Mouse (Mus musculus): ENCODE data around the gene Olfr1377. TPM values are rescaled to one million over a fixed set of nuclear protein-coding genes. Genes with fewer than 3 reads are reported as not detected.

The Olfr1377 gene
- polyA plus RNA-seq (2012; rRNA removed), result not detected in 2 replicates

DNA sequence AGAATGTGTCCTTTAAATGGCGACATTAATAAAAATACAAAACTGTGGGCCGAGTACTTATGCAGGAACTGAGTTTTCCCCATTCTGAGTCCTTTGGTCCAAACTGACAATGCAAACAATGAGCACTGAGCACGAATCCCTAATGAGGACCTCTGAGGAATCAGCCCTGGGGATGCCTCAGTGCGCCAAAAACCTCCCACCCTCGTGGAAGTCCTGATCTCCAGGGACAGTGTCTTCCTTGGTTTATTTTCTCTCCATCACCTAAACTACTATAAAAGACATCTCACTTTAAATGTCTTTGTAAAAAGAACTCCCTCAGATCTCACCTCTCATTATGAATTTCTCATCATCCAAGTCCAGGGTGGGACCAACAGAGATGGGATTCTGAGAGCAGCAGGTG is at the start of gene Olfr1377:
Gene Olfr1377, plus strand, starts transcription at position 301 of the 400 bp plus-strand sequence.
- Histone ChIP-seq H3K36me3 (ENCODE audit: control insufficient read depth, insufficient read depth, low read length) (no peaks in the 10 kb centered on the region), H3K4me3 (ENCODE audit: insufficient read depth, low read depth, low read length) (no peak within 1 kb of the TSS), H3K27ac (ENCODE audit: insufficient read depth, low read depth, low read length) (no peak within 1 kb of the TSS), H3K4me1 (ENCODE audit: control insufficient read depth, insufficient read depth, low read length) (no peaks in the 10 kb centered on the region), H3K27me3 (replicated peaks; ENCODE audit: control insufficient read depth, insufficient read depth, low read length) (no peaks in the 10 kb centered on the region)
- DNase-seq, result no peak
- WGBS, result 68% methylated on average over 5 of the region's 5 CpGs
- TF ChIP-seq POLR2A (IDR thresholded peaks at IDR 0.05; ENCODE audit: low read depth, low read length) (no peak), CTCF (conservative IDR thresholded peaks at IDR 0.05; ENCODE audit: insufficient read depth, insufficient read length, low read depth, low read length) (no peak)

- 50% methylated on average over 1 of the region's 1 CpGs for WGBS
- no peak for DNase-seq
- Histone ChIP-seq H3K4me1 (ENCODE audit: control insufficient read depth, insufficient read depth, low read length) (no peaks in the 10 kb centered on the region), H3K27ac (ENCODE audit: insufficient read depth, low read depth, low read length) (no peak overlapping the region), H3K27me3 (replicated peaks; ENCODE audit: control insufficient read depth, insufficient read depth, low read length) (no peaks in the 10 kb centered on the region), H3K4me3 (ENCODE audit: insufficient read depth, low read depth, low read length) (no peak overlapping the region), H3K36me3 (ENCODE audit: control insufficient read depth, insufficient read depth, low read length) (no peaks in the 10 kb centered on the region)
- TF ChIP-seq CTCF (conservative IDR thresholded peaks at IDR 0.05; ENCODE audit: insufficient read depth, insufficient read length, low read depth, low read length) (no peak), POLR2A (IDR thresholded peaks at IDR 0.05; ENCODE audit: low read depth, low read length) (no peak)
Measured at GRCm38 (mm10) chr11:50932040-50932439, 49.7 kb upstream of the Olfr1377 start.

DNA sequence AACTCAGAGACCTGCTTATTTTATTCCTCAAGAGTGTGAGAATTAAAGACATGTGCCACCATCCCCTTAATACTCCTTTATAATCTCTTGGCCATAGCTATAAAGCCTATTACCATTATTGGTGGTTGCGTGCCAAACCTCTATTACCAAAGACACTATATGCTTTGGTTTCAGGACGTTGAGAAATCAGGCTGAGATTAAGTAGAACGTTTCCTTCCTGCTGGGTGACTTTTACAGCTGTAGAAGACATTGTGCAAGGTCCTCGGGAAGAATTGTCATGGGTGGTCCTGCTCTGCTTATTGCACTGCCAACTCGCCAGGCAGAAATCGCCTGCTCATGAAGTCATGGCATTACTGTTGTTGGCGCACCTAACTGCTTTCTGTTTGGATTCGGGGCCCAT is 43.3 kb upstream of the Olfr1377 start:
- no peak for TF ChIP-seq CTCF (conservative IDR thresholded peaks at IDR 0.05; ENCODE audit: insufficient read depth, insufficient read length, low read depth, low read length)
- TF ChIP-seq POLR2A (IDR thresholded peaks at IDR 0.05; ENCODE audit: low read depth, low read length), result no peak
- Histone ChIP-seq H3K4me1 (ENCODE audit: control insufficient read depth, insufficient read depth, low read length) (no peaks in the 10 kb centered on the region), H3K36me3 (ENCODE audit: control insufficient read depth, insufficient read depth, low read length) (no peaks in the 10 kb centered on the region), H3K27ac (ENCODE audit: insufficient read depth, low read depth, low read length) (no peak overlapping the region), H3K4me3 (ENCODE audit: insufficient read depth, low read depth, low read length) (no peak overlapping the region), H3K27me3 (replicated peaks; ENCODE audit: control insufficient read depth, insufficient read depth, low read length) (no peaks in the 10 kb centered on the region)
- DNase-seq, result no peak
- 75% methylated on average over 8 of the region's 8 CpGs for WGBS

GRCm38 (mm10) chr11:50939621-50940366 is 42.0 kb upstream of the Olfr1377 start:
- peak; percentile 43 for DNase-seq
- 33% methylated on average over 14 of the region's 14 CpGs for WGBS
- TF ChIP-seq CTCF (conservative IDR thresholded peaks at IDR 0.05; ENCODE audit: insufficient read depth, insufficient read length, low read depth, low read length), result peak; percentile 89
- no peak for TF ChIP-seq POLR2A (IDR thresholded peaks at IDR 0.05; ENCODE audit: low read depth, low read length)
- Histone ChIP-seq H3K4me3 (ENCODE audit: insufficient read depth, low read depth, low read length) (no peak overlapping the region), H3K27me3 (replicated peaks; ENCODE audit: control insufficient read depth, insufficient read depth, low read length) (no peaks in the 10 kb centered on the region), H3K36me3 (ENCODE audit: control insufficient read depth, insufficient read depth, low read length) (no peaks in the 10 kb centered on the region), H3K4me1 (ENCODE audit: control insufficient read depth, insufficient read depth, low read length) (no peaks in the 10 kb centered on the region), H3K27ac (ENCODE audit: insufficient read depth, low read depth, low read length) (no peak overlapping the region)

DNA sequence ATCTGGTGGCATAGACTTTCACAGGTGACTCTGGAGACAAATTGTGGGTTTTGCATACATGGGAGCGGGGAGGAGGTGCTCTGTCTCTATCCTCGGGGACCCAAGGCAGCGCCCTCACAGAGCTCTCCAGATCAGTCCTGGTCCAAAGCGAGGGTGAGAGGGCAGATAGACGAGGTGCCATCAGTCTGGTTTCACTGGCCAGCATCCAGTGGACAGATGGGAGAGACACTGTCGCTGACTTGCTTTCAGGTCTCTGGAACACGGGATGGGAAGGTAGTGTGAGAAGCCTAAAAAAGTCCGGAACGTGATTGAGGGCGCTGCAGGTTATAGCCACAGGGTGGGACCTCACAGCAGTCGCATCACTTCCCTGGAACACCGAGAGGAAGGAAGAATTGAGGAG is 39.4 kb upstream of the Olfr1377 start:
- Histone ChIP-seq H3K36me3 (ENCODE audit: control insufficient read depth, insufficient read depth, low read length) (no peaks in the 10 kb centered on the region), H3K4me1 (ENCODE audit: control insufficient read depth, insufficient read depth, low read length) (no peaks in the 10 kb centered on the region), H3K4me3 (ENCODE audit: insufficient read depth, low read depth, low read length) (no peak overlapping the region), H3K27me3 (replicated peaks; ENCODE audit: control insufficient read depth, insufficient read depth, low read length) (no peaks in the 10 kb centered on the region), H3K27ac (ENCODE audit: insufficient read depth, low read depth, low read length) (no peak overlapping the region)
- DNase-seq, result no peak
- WGBS, result 57% methylated on average over 12 of the region's 12 CpGs
- TF ChIP-seq CTCF (conservative IDR thresholded peaks at IDR 0.05; ENCODE audit: insufficient read depth, insufficient read length, low read depth, low read length) (no peak), POLR2A (IDR thresholded peaks at IDR 0.05; ENCODE audit: low read depth, low read length) (no peak)

GRCm38 (mm10) chr11:50943506-50943905 is 38.3 kb upstream of the Olfr1377 start, which contains the start of gene 4933414I15Rik:
Gene 4933414I15Rik (minus strand): TSS chr11:50943765.
- WGBS, result 74% methylated on average over 14 of the region's 14 CpGs
- H3K27ac ChIP-seq (ENCODE audit: insufficient read depth, low read depth, low read length), result no peak within 1 kb of the TSS
- DNase-seq, result no peak
- no peaks in the 10 kb centered on the region for H3K4me1 ChIP-seq (ENCODE audit: control insufficient read depth, insufficient read depth, low read length)
- H3K36me3 ChIP-seq (ENCODE audit: control insufficient read depth, insufficient read depth, low read length), result no peaks in the 10 kb centered on the region
- H3K27me3 ChIP-seq (replicated peaks; ENCODE audit: control insufficient read depth, insufficient read depth, low read length), result no peaks in the 10 kb centered on the region
- H3K4me3 ChIP-seq (ENCODE audit: insufficient read depth, low read depth, low read length), result no peak within 1 kb of the TSS
- TF ChIP-seq POLR2A (IDR thresholded peaks at IDR 0.05; ENCODE audit: low read depth, low read length), result no peak
- TF ChIP-seq CTCF (conservative IDR thresholded peaks at IDR 0.05; ENCODE audit: insufficient read depth, insufficient read length, low read depth, low read length), result no peak

- DNase-seq, result no peak
- no peaks in the 10 kb centered on the region for H3K36me3 ChIP-seq (ENCODE audit: control insufficient read depth, insufficient read depth, low read length)
- 23% methylated on average over 14 of the region's 14 CpGs for WGBS
- no peaks in the 10 kb centered on the region for H3K4me1 ChIP-seq (ENCODE audit: control insufficient read depth, insufficient read depth, low read length)
- H3K27me3 ChIP-seq (replicated peaks; ENCODE audit: control insufficient read depth, insufficient read depth, low read length), result no peaks in the 10 kb centered on the region
- TF ChIP-seq POLR2A (IDR thresholded peaks at IDR 0.05; ENCODE audit: low read depth, low read length) (no peak), CTCF (conservative IDR thresholded peaks at IDR 0.05; ENCODE audit: insufficient read depth, insufficient read length, low read depth, low read length) (no peak)
- no peak overlapping the region for H3K27ac ChIP-seq (ENCODE audit: insufficient read depth, low read depth, low read length)
- H3K4me3 ChIP-seq (ENCODE audit: insufficient read depth, low read depth, low read length), result no peak overlapping the region
Measured at GRCm38 (mm10) chr11:50952290-50952689, 29.5 kb upstream of the Olfr1377 start.
